Mouse (Mus musculus): ENCODE results near the gene Ccdc177. TPM values are rescaled to one million over a fixed set of nuclear protein-coding genes. Genes with fewer than 3 reads are reported as not detected.

Ccdc177 gene
- 0.11 and 0.12 TPM in 2 replicates for polyA plus RNA-seq (2015; fragmentation: Nextera tagmentation; extraction: Ambion mirVana)

DNA sequence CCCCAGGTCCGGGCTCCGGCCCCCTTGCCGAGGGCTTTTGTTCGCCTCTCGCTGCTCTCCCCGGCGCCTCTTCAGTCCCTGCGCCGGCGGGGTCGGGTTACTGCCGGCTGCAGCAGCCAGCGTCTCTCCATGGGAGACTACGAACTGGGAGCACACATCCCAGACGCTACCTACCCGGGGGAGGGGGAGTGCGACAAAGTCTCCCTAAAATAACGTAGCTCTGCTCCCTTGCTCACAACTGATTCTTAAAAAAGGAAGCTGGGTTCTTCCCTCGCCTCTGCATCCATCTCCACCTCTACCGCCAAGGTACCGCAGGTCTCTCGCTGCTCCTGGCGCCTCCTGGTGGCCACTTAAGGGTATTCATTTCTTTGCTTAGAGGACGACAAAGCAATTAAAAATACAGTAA is at the start of gene Ccdc177:
Gene Ccdc177 (minus strand): TSS at position 292 of the 406 bp plus-strand sequence.
- Histone ChIP-seq H3K36me3 (ENCODE audit: insufficient read depth, low read length) (no peaks in the 10 kb centered on the region), H3K4me2 (replicated peaks; ENCODE audit: low read depth, low read length) (peak within 1 kb of the TSS; percentile 69), H3K9ac (replicated peaks; ENCODE audit: low read length) (0 out of 2 replicates have a peak within 1 kb of the TSS, but pooled peaks have one; percentile 41), H3K4me1 (ENCODE audit: insufficient read depth, low read length) (peaks cover 30% of the 10 kb centered on the region), H3K9me3 (ENCODE audit: low read length) (no peaks in the 10 kb centered on the region), H3K27ac (ENCODE audit: low read length) (no peak within 1 kb of the TSS), H3K4me3 (ENCODE audit: low read length) (peak within 1 kb of the TSS; percentile 60), H3K27me3 (ENCODE audit: insufficient read depth, low read length) (peaks cover 62% of the 10 kb centered on the region)
- WGBS = under 1% methylated on average over 24 of the region's 24 CpGs
- ATAC-seq (ENCODE audit: low FRiP score, low TSS enrichment) = no peak

DNA sequence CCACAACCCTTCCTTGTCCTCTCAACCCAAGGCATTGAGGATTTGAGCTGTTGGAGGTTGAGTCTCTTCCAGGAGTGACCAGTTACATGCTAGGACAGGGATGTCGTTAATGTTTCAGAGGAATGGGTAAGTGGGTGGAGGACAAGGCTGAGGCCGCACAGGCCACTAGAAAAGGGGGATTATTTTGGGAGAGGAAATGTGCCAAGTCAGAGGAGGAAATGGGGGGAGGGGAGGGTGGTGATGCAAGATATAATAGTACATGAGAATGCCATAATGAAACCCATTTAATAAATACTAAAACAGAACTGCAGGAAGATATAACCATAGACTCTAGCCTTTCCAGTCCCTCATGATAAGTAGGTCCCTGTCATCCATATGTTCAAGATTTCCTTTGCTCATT is 49.5 kb upstream of the Ccdc177 start:
- Histone ChIP-seq H3K9me3 (ENCODE audit: low read length) (no peaks in the 10 kb centered on the region), H3K36me3 (ENCODE audit: insufficient read depth, low read length) (no peaks in the 10 kb centered on the region), H3K4me1 (ENCODE audit: insufficient read depth, low read length) (peaks cover 21% of the 10 kb centered on the region), H3K9ac (replicated peaks; ENCODE audit: low read length) (no peak overlapping the region), H3K4me3 (ENCODE audit: low read length) (no peak overlapping the region), H3K27me3 (ENCODE audit: insufficient read depth, low read length) (no peaks in the 10 kb centered on the region), H3K4me2 (replicated peaks; ENCODE audit: low read depth, low read length) (no peak overlapping the region), H3K27ac (ENCODE audit: low read length) (no peak overlapping the region)
- ATAC-seq (ENCODE audit: low FRiP score, low TSS enrichment) = no peak
- WGBS = 77% methylated on average over 2 of the region's 2 CpGs

DNA sequence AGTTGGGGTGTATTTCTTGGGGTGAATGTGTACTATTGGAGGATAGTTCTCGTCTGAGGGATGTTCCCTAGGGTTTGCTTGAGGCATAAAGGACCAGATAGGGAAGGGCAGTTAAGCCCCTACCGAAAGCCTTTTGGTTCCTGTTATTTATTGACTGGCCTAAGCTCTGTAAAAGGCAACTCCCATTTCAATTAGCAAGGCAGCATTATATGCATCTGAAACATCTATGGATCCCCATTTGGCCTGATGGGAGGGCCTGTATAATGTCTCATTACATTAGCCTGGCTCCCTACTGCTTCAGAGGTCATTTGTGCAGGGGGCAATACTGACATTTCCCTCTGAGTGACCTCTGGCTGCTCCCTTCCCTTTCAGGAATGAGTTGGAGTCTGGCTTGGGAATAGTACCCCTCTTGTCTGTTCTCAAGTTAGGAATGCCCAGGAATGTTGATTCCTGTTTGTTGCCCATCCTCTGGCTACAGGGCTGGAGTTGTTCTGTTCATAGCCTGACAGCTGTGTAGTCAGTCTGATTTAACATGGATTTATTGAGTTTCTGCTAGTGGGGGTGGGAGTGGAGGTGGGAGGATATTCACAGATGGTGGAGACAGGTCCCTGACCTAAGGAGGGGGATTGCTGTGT is 47.1 kb upstream of the Ccdc177 start:
- Histone ChIP-seq H3K9me3 (ENCODE audit: low read length) (no peaks in the 10 kb centered on the region), H3K36me3 (ENCODE audit: insufficient read depth, low read length) (no peaks in the 10 kb centered on the region), H3K27ac (ENCODE audit: low read length) (no peak overlapping the region), H3K4me1 (ENCODE audit: insufficient read depth, low read length) (peaks cover 24% of the 10 kb centered on the region), H3K9ac (replicated peaks; ENCODE audit: low read length) (no peak overlapping the region), H3K27me3 (ENCODE audit: insufficient read depth, low read length) (no peaks in the 10 kb centered on the region), H3K4me2 (replicated peaks; ENCODE audit: low read depth, low read length) (no peak overlapping the region), H3K4me3 (ENCODE audit: low read length) (no peak overlapping the region)
- 51% methylated on average over 2 of the region's 2 CpGs for WGBS
- no peak for ATAC-seq (ENCODE audit: low FRiP score, low TSS enrichment)

DNA sequence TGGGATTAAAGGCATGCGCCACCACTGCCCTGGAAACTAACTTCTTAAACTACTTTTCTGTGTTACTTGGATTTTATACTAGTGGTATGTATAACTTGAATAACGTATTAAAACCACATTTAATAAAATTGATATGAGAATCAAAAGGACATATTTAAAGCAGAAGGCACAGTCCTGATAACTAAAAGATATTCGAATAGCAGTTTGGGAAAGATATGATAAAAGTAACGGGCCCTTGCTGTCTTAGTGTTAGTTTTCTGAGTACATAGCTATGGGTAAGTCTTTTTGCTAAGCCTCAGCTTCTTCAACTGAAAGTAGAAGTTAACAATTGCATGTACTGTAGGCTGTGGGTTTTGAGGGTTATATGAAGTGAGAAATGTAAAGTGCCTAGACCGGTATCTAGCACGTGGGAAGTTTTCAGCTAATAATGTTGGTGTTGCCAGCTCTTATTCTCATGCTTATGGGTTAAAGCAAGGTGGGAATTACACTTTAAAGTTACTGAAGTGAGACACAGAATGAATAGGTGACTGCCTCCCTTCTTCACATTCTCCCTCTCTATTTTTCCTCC is 44.5 kb upstream of the Ccdc177 start:
- Histone ChIP-seq H3K9ac (replicated peaks; ENCODE audit: low read length) (no peak overlapping the region), H3K27ac (ENCODE audit: low read length) (no peak overlapping the region), H3K4me1 (ENCODE audit: insufficient read depth, low read length) (peaks cover 22% of the 10 kb centered on the region), H3K27me3 (ENCODE audit: insufficient read depth, low read length) (no peaks in the 10 kb centered on the region), H3K9me3 (ENCODE audit: low read length) (no peaks in the 10 kb centered on the region), H3K4me3 (ENCODE audit: low read length) (no peak overlapping the region), H3K4me2 (replicated peaks; ENCODE audit: low read depth, low read length) (no peak overlapping the region), H3K36me3 (ENCODE audit: insufficient read depth, low read length) (no peaks in the 10 kb centered on the region)
- WGBS = 91% methylated on average over 6 of the region's 6 CpGs
- no peak for ATAC-seq (ENCODE audit: low FRiP score, low TSS enrichment)

- Histone ChIP-seq H3K27me3 (ENCODE audit: insufficient read depth, low read length) (no peaks in the 10 kb centered on the region), H3K4me3 (ENCODE audit: low read length) (no peak overlapping the region), H3K27ac (ENCODE audit: low read length) (no peak overlapping the region), H3K9me3 (ENCODE audit: low read length) (no peaks in the 10 kb centered on the region), H3K4me1 (ENCODE audit: insufficient read depth, low read length) (peaks cover 19% of the 10 kb centered on the region), H3K4me2 (replicated peaks; ENCODE audit: low read depth, low read length) (no peak overlapping the region), H3K36me3 (ENCODE audit: insufficient read depth, low read length) (no peaks in the 10 kb centered on the region), H3K9ac (replicated peaks; ENCODE audit: low read length) (no peak overlapping the region)
- 53% methylated on average over 3 of the region's 3 CpGs for WGBS
- ATAC-seq (ENCODE audit: low FRiP score, low TSS enrichment) = no peak
Observed at GRCm38 (mm10) chr12:80803924-80804323, 43.4 kb upstream of the Ccdc177 start.

DNA sequence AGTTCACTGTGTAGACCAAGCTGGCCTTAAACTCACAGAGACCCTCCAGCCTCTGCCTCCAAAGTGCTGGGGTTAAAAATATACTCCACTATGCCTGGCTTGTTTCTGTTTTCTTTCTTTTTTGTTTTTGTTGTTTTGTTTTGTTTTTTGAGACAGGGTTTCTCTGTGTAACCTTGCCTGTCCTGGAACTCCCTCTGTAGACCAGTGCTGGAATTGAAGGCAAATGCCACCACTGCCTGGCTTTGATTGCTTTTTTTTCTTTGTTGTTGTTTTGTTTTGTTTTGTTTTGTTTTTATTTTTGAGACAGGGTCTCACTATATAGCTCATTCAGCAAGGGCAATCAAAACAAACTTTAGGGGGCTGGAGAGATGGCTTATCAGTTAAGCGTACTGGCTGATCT is 41.0 kb upstream of the Ccdc177 start:
- Histone ChIP-seq H3K9me3 (ENCODE audit: low read length) (no peaks in the 10 kb centered on the region), H3K27ac (ENCODE audit: low read length) (no peak overlapping the region), H3K4me1 (ENCODE audit: insufficient read depth, low read length) (peaks cover 13% of the 10 kb centered on the region; the same call in 1 of the 2 replicates), H3K9ac (replicated peaks; ENCODE audit: low read length) (no peak overlapping the region), H3K27me3 (ENCODE audit: insufficient read depth, low read length) (no peaks in the 10 kb centered on the region), H3K4me2 (replicated peaks; ENCODE audit: low read depth, low read length) (no peak overlapping the region), H3K4me3 (ENCODE audit: low read length) (no peak overlapping the region), H3K36me3 (ENCODE audit: insufficient read depth, low read length) (no peaks in the 10 kb centered on the region)
- no peak for ATAC-seq (ENCODE audit: low FRiP score, low TSS enrichment)
- 91% methylated on average over 1 of the region's 1 CpGs for WGBS

DNA sequence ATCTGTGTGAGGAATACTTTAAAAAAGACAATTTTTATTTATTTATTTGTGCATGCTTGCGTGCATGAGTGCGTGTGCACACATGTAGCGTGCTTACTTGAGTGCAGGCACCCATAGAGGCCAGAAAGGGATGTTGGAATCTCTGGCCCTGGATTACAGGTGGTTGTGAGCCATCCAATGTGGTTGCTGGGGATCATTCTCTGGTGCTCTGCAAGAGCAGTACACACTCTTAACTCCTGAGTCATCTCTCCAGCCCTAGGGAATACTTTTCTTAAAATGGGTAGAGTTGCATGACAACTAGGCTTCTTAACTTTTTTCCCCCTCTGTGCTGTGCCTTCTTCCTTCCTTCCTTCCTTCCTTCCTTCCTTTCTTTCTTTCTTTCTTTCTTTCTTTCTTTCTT is 39.7 kb upstream of the Ccdc177 start:
- Histone ChIP-seq H3K4me1 (ENCODE audit: insufficient read depth, low read length) (peaks cover 17% of the 10 kb centered on the region), H3K27ac (ENCODE audit: low read length) (no peak overlapping the region), H3K4me3 (ENCODE audit: low read length) (no peak overlapping the region), H3K9ac (replicated peaks; ENCODE audit: low read length) (no peak overlapping the region), H3K9me3 (ENCODE audit: low read length) (no peaks in the 10 kb centered on the region), H3K27me3 (ENCODE audit: insufficient read depth, low read length) (no peaks in the 10 kb centered on the region), H3K36me3 (ENCODE audit: insufficient read depth, low read length) (no peaks in the 10 kb centered on the region), H3K4me2 (replicated peaks; ENCODE audit: low read depth, low read length) (no peak overlapping the region)
- WGBS = 92% methylated on average over 3 of the region's 3 CpGs
- ATAC-seq (ENCODE audit: low FRiP score, low TSS enrichment) = no peak

DNA sequence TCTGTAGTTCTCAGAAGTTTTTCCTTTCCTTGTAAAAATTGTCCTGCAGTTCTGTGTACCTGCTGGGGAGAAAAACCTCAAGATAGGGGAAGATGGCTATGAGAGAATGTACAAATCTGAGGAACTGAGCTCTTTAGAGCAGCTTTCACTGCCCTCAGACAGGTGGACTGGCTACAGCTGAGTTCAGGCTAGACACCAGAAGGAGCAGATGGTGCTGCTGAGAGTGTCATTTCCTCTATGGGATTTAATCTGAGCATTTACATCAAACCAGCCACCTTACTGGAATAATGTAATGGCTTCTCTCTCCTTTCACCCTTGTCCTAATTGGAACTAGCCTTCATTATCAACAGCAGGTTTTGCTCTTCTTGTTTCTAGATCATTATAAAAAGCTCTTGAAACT is 37.8 kb upstream of the Ccdc177 start:
- H3K36me3 ChIP-seq (ENCODE audit: insufficient read depth, low read length) = no peaks in the 10 kb centered on the region
- H3K27me3 ChIP-seq (ENCODE audit: insufficient read depth, low read length) = no peaks in the 10 kb centered on the region
- H3K4me1 ChIP-seq (ENCODE audit: insufficient read depth, low read length) = peaks cover 12% of the 10 kb centered on the region
- no peak overlapping the region for H3K4me3 ChIP-seq (ENCODE audit: low read length)
- H3K9ac ChIP-seq (replicated peaks; ENCODE audit: low read length) = no peak overlapping the region
- no peak overlapping the region for H3K4me2 ChIP-seq (replicated peaks; ENCODE audit: low read depth, low read length)
- H3K9me3 ChIP-seq (ENCODE audit: low read length) = no peaks in the 10 kb centered on the region
- H3K27ac ChIP-seq (ENCODE audit: low read length) = no peak overlapping the region
- no peak for ATAC-seq (ENCODE audit: low FRiP score, low TSS enrichment)

DNA sequence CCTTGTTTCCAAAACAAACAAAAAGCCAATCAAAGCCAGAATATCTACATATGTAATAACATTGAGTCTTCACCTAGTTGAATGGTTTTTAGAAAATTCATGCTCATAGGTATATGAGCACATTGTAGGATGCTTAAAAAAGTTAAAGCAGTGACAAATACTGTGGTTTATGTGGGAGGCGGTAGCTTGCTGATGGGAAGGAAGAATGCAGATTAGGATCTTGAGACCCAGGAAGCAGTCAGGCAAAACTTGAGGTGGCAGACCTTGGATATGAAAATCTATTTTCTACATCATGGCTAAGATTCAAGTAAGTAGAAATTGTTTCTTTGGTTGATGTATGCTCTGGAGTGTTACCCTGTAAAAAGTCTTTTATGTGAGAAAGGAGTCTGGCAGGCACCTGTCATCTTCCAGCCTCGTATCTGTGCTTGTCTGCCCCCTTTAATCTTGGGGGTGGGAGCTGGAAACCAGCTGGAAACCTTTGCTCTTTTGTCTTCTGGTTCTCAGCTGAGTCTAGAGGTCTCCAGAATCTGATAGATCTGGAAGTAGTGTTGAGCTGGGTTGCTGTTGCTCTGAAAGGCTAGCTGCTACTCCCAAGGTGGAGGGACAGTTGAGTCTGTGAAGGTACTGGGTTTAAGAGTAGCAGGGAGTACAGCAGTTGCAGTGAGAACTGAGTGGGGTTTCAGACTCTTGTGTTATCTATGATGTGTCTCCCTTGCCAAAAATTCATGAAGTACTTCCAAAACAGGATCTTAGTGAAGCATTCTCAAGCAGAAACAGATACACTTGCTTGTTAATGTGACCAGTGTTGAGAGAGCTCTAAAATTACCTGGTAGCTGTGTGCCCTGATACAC is 34.7 kb upstream of the Ccdc177 start:
- Histone ChIP-seq H3K27ac (ENCODE audit: low read length) (no peak overlapping the region), H3K4me2 (replicated peaks; ENCODE audit: low read depth, low read length) (no peak overlapping the region), H3K27me3 (ENCODE audit: insufficient read depth, low read length) (no peaks in the 10 kb centered on the region), H3K36me3 (ENCODE audit: insufficient read depth, low read length) (no peaks in the 10 kb centered on the region), H3K9ac (replicated peaks; ENCODE audit: low read length) (no peak overlapping the region), H3K4me3 (ENCODE audit: low read length) (no peak overlapping the region), H3K9me3 (ENCODE audit: low read length) (no peaks in the 10 kb centered on the region), H3K4me1 (ENCODE audit: insufficient read depth, low read length) (peaks cover 24% of the 10 kb centered on the region)
- ATAC-seq (ENCODE audit: low FRiP score, low TSS enrichment) = no peak
- WGBS = 64% methylated on average over 2 of the region's 2 CpGs

DNA sequence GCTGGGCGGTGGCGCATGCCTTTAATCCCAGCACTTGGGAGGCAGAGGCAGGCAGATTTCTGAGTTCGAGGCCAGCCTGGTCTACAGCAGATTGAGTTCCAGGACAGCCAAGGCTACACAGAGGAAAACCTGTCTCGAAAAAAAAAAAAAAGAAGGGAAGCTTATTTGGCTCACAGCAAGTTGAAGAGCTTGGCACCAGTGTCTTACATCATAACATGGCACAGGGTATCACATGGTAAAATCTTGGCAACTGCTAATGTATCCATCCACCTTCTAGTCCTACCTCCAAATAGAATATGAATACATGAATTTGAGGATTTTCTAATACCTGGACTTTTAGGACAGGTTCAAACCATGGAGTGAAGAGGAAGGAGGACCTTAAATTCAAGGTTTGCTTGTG is 34.0 kb upstream of the Ccdc177 start:
- no peaks in the 10 kb centered on the region for H3K27me3 ChIP-seq (ENCODE audit: insufficient read depth, low read length)
- H3K9me3 ChIP-seq (ENCODE audit: low read length) = no peaks in the 10 kb centered on the region
- H3K9ac ChIP-seq (replicated peaks; ENCODE audit: low read length) = no peak overlapping the region
- H3K4me1 ChIP-seq (ENCODE audit: insufficient read depth, low read length) = peaks cover 29% of the 10 kb centered on the region
- H3K27ac ChIP-seq (ENCODE audit: low read length) = no peak overlapping the region
- H3K4me2 ChIP-seq (replicated peaks; ENCODE audit: low read depth, low read length) = no peak overlapping the region
- no peak for ATAC-seq (ENCODE audit: low FRiP score, low TSS enrichment)
- H3K4me3 ChIP-seq (ENCODE audit: low read length) = no peak overlapping the region
- no peaks in the 10 kb centered on the region for H3K36me3 ChIP-seq (ENCODE audit: insufficient read depth, low read length)
- 97% methylated on average over 4 of the region's 4 CpGs for WGBS
